Mouse (Mus musculus): ENCODE measurements around the gene Olfr1066. TPM values are rescaled to one million over a fixed set of nuclear protein-coding genes. Genes with fewer than 3 reads are reported as not detected.
"Not testable (repeated sequence)": the region's sequence is repeated elsewhere in the genome, so short reads cannot be mapped to it uniquely, and the experiment has no call there.

The Olfr1066 gene
- not detected in 2 replicates for polyA plus RNA-seq (2012; ENCODE audit: insufficient read depth, low replicate concordance)

DNA sequence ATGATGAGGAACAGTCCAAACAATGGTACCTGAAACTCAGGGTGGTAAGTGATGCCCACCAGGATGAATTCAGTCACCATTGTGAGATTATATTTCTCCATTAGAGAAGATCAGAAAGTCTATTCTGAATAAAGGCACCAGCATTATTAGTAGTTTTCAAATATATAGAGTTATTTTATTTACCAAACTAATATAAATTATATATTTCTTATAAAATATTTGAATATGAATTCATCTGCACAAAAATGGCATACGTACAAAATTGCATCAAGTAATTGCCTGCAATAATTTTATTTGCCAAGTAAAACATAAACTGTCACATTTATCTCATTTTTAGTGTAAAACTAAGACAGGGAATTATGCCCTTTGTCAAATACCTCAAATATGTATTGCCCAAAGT lies at the start of gene Olfr1066:
Gene Olfr1066, minus strand, starts transcription at position 101 of the 400 bp plus-strand sequence.
- H3K9me3 ChIP-seq = no peaks in the 10 kb centered on the region
- TF ChIP-seq GATA1 (IDR thresholded peaks at IDR 0.05; ENCODE audit: borderline replicate concordance, low read length) (no peak), FLI1 (IDR thresholded peaks at IDR 0.05; ENCODE audit: low read length) (no peak)
- H3K4me3 ChIP-seq (replicated peaks) = no peak within 1 kb of the TSS
- no peaks in the 10 kb centered on the region for H3K27me3 ChIP-seq (replicated peaks)
- H3K36me3 ChIP-seq (replicated peaks; ENCODE audit: low read length) = no peaks in the 10 kb centered on the region
- no peaks in the 10 kb centered on the region for H3K4me1 ChIP-seq

DNA sequence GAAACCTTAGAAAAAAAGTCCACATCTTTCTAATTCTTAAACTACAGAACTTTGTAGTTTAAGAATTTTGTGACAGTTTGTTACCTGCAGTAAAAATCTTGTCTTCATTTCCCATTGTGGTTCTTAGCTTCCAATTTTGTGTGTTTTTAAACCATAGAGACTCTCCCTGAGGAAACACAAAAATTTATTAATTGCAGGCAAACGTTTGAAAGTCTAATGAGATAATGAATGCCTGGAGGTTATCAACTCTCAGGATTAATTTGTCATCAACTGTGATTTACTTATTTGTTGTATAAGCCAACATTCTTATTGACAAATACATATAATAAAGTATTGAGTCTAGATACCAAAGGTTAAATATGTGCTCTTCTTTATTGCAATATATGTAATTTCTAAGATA lies 31.2 kb upstream of the Olfr1066 start, which contains the start of gene Olfr228:
Gene Olfr228, minus strand, starts transcription at position 101 of the 400 bp plus-strand sequence.
- Histone ChIP-seq H3K36me3 (replicated peaks; ENCODE audit: low read length) (no peaks in the 10 kb centered on the region), H3K9me3 (no peaks in the 10 kb centered on the region), H3K27me3 (replicated peaks) (no peaks in the 10 kb centered on the region), H3K4me3 (replicated peaks) (no peak within 1 kb of the TSS), H3K4me1 (no peaks in the 10 kb centered on the region)
- TF ChIP-seq FLI1 (IDR thresholded peaks at IDR 0.05; ENCODE audit: low read length) (no peak), GATA1 (IDR thresholded peaks at IDR 0.05; ENCODE audit: borderline replicate concordance, low read length) (no peak)

DNA sequence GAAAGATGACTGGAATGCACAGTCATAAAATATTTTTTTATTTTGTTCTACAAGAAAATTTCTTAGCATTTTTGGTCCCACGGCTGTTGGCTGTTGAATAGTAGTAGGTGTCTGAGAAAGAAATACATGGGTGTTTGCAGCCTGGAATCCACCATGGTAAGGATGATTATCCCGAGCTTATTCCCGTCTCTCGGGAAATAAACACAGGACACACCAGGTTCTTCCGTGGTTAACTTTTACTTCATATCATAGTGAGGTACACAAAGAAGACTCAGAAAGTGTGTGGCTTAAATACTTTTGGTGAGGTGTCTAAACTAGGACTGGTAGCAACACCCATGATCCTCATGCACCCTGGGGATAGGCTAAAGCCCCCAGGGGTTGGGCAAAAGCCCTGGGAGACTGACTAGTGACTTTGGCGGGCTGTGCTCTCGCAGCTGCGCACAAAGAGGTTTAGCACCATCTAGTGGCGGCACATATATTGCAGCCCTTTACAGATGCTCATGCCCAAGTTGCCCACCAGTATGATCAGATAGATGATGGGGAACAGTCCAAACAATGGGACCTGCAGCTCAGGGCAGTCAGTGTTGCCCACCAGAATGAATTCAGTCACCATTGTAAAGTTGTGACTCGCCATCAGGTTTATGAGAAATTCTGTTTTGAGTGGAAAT lies 8.5 kb upstream of the Olfr1066 start:
- no peak overlapping the region for H3K4me3 ChIP-seq (replicated peaks)
- TF ChIP-seq GATA1 (IDR thresholded peaks at IDR 0.05; ENCODE audit: borderline replicate concordance, low read length) (no peak), FLI1 (IDR thresholded peaks at IDR 0.05; ENCODE audit: low read length) (no peak)
- no peaks in the 10 kb centered on the region for H3K4me1 ChIP-seq
- no peaks in the 10 kb centered on the region for H3K9me3 ChIP-seq
- no peaks in the 10 kb centered on the region for H3K36me3 ChIP-seq (replicated peaks; ENCODE audit: low read length)
- no peaks in the 10 kb centered on the region for H3K27me3 ChIP-seq (replicated peaks)

DNA sequence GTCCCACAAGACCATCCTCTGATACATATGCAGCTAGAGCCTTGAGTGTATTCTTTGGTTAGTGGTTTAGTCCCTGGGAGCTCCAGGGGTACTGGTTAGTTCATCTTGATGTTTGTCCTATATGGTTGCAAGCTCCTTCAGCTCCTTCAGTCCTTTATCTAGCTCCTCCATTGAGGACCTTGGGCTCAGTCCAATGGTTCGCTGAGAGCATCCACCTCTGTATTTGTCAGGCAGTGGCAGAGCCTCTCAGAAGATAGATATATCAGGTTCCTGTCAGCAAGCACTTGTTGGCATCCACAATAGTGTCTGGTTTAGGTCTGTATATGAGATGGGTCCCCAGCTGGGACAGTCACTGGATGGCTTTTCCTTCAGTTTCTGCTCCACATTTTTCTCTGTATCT lies 4.4 kb upstream of the Olfr1066 start:
- Histone ChIP-seq H3K9me3 (no peaks in the 10 kb centered on the region), H3K36me3 (replicated peaks; ENCODE audit: low read length) (no peaks in the 10 kb centered on the region), H3K4me3 (replicated peaks) (no peak overlapping the region), H3K27me3 (replicated peaks) (no peaks in the 10 kb centered on the region), H3K4me1 (no peaks in the 10 kb centered on the region)
- TF ChIP-seq GATA1 (IDR thresholded peaks at IDR 0.05; ENCODE audit: borderline replicate concordance, low read length) (no peak), FLI1 (IDR thresholded peaks at IDR 0.05; ENCODE audit: low read length) (no peak)

DNA sequence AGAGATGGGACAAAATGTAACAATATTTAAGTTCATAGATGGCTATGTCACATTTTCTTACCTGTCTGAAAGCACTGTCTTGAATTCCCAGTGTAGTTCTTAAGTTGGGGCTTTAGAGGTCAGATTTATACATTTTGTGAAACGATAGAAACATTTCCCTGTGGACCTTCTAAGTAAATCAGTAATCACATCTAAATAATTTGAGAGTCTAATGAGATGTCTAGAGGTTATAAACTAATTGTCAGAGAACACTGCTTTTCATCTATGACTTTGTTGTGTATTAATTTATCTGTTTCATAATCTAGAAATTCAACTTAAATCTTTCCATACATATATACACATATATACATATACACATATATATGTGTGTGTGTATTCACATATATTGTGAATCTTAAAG lies 5.6 kb downstream of the Olfr1066 start, which contains the start of gene Olfr1065:
Gene Olfr1065, minus strand, starts transcription at position 101 of the 400 bp plus-strand sequence.
- H3K4me3 ChIP-seq (replicated peaks); H3K27me3 ChIP-seq (replicated peaks); H3K36me3 ChIP-seq (replicated peaks; ENCODE audit: low read length); H3K4me1 ChIP-seq; H3K9me3 ChIP-seq: not testable (repeated sequence)

DNA sequence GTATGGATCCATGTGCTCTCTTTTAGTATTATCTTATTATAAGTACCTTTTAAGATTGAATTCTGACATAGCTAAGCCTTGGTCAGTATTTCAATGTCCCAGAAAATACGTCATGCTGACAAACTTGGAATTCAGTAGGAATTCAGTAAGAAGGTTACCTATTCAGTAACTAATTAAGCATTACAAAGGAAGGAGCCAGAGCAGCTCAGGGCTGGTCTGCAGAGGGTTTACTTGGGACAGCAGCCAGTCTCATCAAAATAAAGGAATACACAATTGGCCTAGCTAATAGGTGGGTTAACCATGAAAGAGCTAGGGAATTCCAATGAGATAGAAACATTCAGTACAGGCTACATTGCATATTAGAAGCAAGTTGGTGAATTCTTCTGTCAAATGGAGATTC lies 14.0 kb downstream of the Olfr1066 start:
- not testable (repeated sequence) for H3K4me3 ChIP-seq (replicated peaks); H3K9me3 ChIP-seq; H3K36me3 ChIP-seq (replicated peaks; ENCODE audit: low read length); H3K27me3 ChIP-seq (replicated peaks); H3K4me1 ChIP-seq

DNA sequence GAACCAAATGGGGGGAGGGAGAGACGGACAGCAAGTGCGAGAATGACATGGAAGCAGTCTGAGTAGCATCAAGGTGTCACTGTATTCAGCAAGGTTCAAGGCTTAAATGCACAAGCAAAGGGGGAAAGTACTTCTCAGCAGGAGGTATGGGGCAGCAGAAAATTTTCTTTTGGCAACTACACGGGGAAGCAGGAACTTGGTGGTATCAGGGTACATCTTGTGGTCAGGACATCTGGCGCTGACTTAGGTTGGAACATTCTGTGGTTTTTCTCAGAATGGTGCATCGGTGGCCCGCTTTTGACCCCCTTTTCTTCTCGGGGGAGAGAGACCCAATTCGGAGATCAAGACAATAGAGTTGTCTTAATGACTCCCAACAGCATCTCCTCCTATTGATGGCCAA lies 27.6 kb downstream of the Olfr1066 start:
- H3K36me3 ChIP-seq (replicated peaks; ENCODE audit: low read length); H3K9me3 ChIP-seq; H3K27me3 ChIP-seq (replicated peaks); H3K4me1 ChIP-seq; H3K4me3 ChIP-seq (replicated peaks): not testable (repeated sequence)

DNA sequence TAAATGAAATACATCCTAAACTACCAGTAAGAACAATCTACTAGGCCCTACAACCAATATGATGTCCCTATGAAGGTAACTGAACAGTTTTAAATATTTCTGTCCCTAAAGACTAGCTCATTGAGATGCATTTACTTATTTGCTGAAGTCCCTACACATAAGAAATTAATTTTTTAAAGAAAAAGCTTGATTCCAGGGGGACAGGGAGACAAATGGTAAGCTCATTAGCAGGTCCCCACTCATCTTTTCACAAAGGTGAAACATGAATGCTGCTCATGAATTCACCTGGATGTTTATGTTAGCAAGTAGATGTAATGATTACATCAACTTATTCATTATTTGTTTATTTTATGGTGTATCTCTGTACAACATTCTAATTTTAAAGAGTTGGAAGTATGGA lies 29.4 kb downstream of the Olfr1066 start, which contains the start of gene Olfr1062:
Gene Olfr1062, minus strand, starts transcription at position 101 of the 400 bp plus-strand sequence.
- H3K27me3 ChIP-seq (replicated peaks); H3K36me3 ChIP-seq (replicated peaks; ENCODE audit: low read length); H3K4me3 ChIP-seq (replicated peaks); H3K9me3 ChIP-seq; H3K4me1 ChIP-seq: not testable (repeated sequence)

DNA sequence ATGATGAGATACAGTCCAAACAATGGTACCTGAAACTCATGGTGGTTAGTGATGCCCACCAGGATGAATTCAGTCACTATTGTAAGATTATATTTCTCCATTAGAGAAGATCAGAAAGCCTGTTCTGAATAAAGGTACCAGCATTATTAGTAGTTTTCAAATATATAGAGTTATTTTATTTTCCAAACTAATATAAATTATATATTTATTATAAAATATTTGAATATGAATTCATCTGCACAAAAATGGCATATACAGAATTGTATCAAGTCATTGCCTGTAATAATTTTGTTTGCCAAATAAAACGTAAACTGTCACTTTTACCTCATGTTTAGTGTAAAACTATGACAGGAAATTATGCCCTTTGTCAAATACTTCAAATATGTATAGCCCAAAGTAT lies 42.1 kb downstream of the Olfr1066 start, which contains the start of gene Olfr1061:
Gene Olfr1061, minus strand, starts transcription at position 101 of the 400 bp plus-strand sequence.
- no peaks in the 10 kb centered on the region for H3K27me3 ChIP-seq (replicated peaks)
- H3K9me3 ChIP-seq = no peaks in the 10 kb centered on the region
- H3K36me3 ChIP-seq (replicated peaks; ENCODE audit: low read length) = no peaks in the 10 kb centered on the region
- no peaks in the 10 kb centered on the region for H3K4me1 ChIP-seq
- H3K4me3 ChIP-seq (replicated peaks) = no peak within 1 kb of the TSS
- no peak for TF ChIP-seq FLI1 (IDR thresholded peaks at IDR 0.05; ENCODE audit: low read length)
- TF ChIP-seq GATA1 (IDR thresholded peaks at IDR 0.05; ENCODE audit: borderline replicate concordance, low read length) = no peak

Other genes starting within 250 kb of the Olfr1066 start
- gene Olfr1046, start 237.0 kb downstream of the Olfr1066 start, polyA plus RNA-seq (2012; ENCODE audit: insufficient read depth, low replicate concordance) = not detected in 2 replicates
- not detected in 2 replicates for gene Olfr1047, start 224.9 kb downstream of the Olfr1066 start, polyA plus RNA-seq (2012; ENCODE audit: insufficient read depth, low replicate concordance)
- gene Olfr1048, start 216.0 kb downstream of the Olfr1066 start, polyA plus RNA-seq (2012; ENCODE audit: insufficient read depth, low replicate concordance) = not detected in 2 replicates
- gene Olfr1049, start 197.9 kb downstream of the Olfr1066 start, polyA plus RNA-seq (2012; ENCODE audit: insufficient read depth, low replicate concordance) = not detected in 2 replicates
- gene Olfr1051, start 177.2 kb downstream of the Olfr1066 start, polyA plus RNA-seq (2012; ENCODE audit: insufficient read depth, low replicate concordance) = not detected in 2 replicates
- not detected in 2 replicates for gene Olfr1052, start 163.8 kb downstream of the Olfr1066 start, polyA plus RNA-seq (2012; ENCODE audit: insufficient read depth, low replicate concordance)
- not detected in 2 replicates for gene Olfr1053, start 141.0 kb downstream of the Olfr1066 start, polyA plus RNA-seq (2012; ENCODE audit: insufficient read depth, low replicate concordance)
- not detected in 2 replicates for gene Olfr1054, start 120.8 kb downstream of the Olfr1066 start, polyA plus RNA-seq (2012; ENCODE audit: insufficient read depth, low replicate concordance)
- gene Olfr1055, start 106.0 kb downstream of the Olfr1066 start, polyA plus RNA-seq (2012; ENCODE audit: insufficient read depth, low replicate concordance) = not detected in 2 replicates
- not detected in 2 replicates for gene Olfr1056, start 93.8 kb downstream of the Olfr1066 start, polyA plus RNA-seq (2012; ENCODE audit: insufficient read depth, low replicate concordance)
- not detected in 2 replicates for gene Olfr1057, start 77.9 kb downstream of the Olfr1066 start, polyA plus RNA-seq (2012; ENCODE audit: insufficient read depth, low replicate concordance)
- gene Olfr1058, start 67.7 kb downstream of the Olfr1066 start, polyA plus RNA-seq (2012; ENCODE audit: insufficient read depth, low replicate concordance) = not detected in 2 replicates
- not detected in 2 replicates for gene Olfr1061, start 42.2 kb downstream of the Olfr1066 start, polyA plus RNA-seq (2012; ENCODE audit: insufficient read depth, low replicate concordance)
- gene Olfr1062, start 29.5 kb downstream of the Olfr1066 start, polyA plus RNA-seq (2012; ENCODE audit: insufficient read depth, low replicate concordance) = not detected in 2 replicates
- not detected in 2 replicates for gene Olfr1065, start 5.7 kb downstream of the Olfr1066 start, polyA plus RNA-seq (2012; ENCODE audit: insufficient read depth, low replicate concordance)
- gene Olfr228, start 31.1 kb upstream of the Olfr1066 start, polyA plus RNA-seq (2012; ENCODE audit: insufficient read depth, low replicate concordance) = not detected in 2 replicates
- gene Olfr1076, start 52.2 kb upstream of the Olfr1066 start, polyA plus RNA-seq (2012; ENCODE audit: insufficient read depth, low replicate concordance) = not detected in 2 replicates
- not detected in 2 replicates for gene Olfr1079, start 86.2 kb upstream of the Olfr1066 start, polyA plus RNA-seq (2012; ENCODE audit: insufficient read depth, low replicate concordance)
- not detected in 2 replicates for gene Olfr1080, start 102.0 kb upstream of the Olfr1066 start, polyA plus RNA-seq (2012; ENCODE audit: insufficient read depth, low replicate concordance)
- gene Olfr1082, start 142.7 kb upstream of the Olfr1066 start, polyA plus RNA-seq (2012; ENCODE audit: insufficient read depth, low replicate concordance) = not detected in 2 replicates
- not detected in 2 replicates for gene Olfr1084, start 183.5 kb upstream of the Olfr1066 start, polyA plus RNA-seq (2012; ENCODE audit: insufficient read depth, low replicate concordance)
- gene Olfr1085, start 205.8 kb upstream of the Olfr1066 start, polyA plus RNA-seq (2012; ENCODE audit: insufficient read depth, low replicate concordance) = not detected in 2 replicates
- not detected in 2 replicates for gene Olfr1086, start 223.8 kb upstream of the Olfr1066 start, polyA plus RNA-seq (2012; ENCODE audit: insufficient read depth, low replicate concordance)
- not detected in 2 replicates for gene Olfr1087, start 242.1 kb upstream of the Olfr1066 start, polyA plus RNA-seq (2012; ENCODE audit: insufficient read depth, low replicate concordance)

Measured in megakaryocyte, embryonic 14.5 days (primary cell).